Mouse (Mus musculus): ENCODE measurements around the gene Ache. TPM values are rescaled to one million over a fixed set of nuclear protein-coding genes. Genes with fewer than 3 reads are reported as not detected.

Ache gene
- polyA plus RNA-seq, 1 experiment from 2014 or later: 3.0 TPM

DNA sequence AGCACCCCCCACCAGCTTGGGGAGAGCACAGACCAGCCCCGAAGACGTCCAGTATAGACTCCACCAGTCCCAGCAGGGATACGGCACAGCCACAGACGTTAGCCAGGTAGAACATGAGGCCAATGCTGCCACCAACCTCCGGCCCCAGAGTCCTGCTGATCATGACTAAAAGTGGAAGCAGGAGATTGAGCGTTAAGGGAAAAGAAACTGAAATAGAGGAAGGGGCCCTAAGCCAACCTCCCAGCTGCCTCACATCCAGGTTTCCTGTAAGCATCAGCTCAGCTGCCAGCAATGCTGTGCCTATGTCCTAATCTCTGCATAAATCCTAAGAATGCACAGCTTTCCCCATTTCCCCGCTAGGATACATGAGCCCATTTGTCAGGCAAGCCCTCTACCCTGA is 43.6 kb downstream of the Ache start:
- 0 out of 2 replicates have a peak, but pooled peaks cover 15% of the 10 kb centered on the region for H3K36me3 ChIP-seq (ENCODE audit: insufficient read depth, low read length)
- 91% methylated on average over 7 of the region's 7 CpGs for WGBS
- H3K4me1 ChIP-seq (ENCODE audit: insufficient read depth, low read length): peaks cover 8% of the 10 kb centered on the region; the same call in 1 of the 2 replicates
- no peak overlapping the region for H3K4me3 ChIP-seq (ENCODE audit: low read length)
- no peak overlapping the region for H3K9ac ChIP-seq (replicated peaks; ENCODE audit: low read length)
- no peak overlapping the region for H3K4me2 ChIP-seq (replicated peaks; ENCODE audit: low read depth, low read length)
- H3K27ac ChIP-seq (ENCODE audit: low read length): no peak overlapping the region
- no peaks in the 10 kb centered on the region for H3K9me3 ChIP-seq (ENCODE audit: low read length)
- H3K27me3 ChIP-seq (ENCODE audit: insufficient read depth, low read length): no peaks in the 10 kb centered on the region
- ATAC-seq (ENCODE audit: low FRiP score, low TSS enrichment): no peak

DNA sequence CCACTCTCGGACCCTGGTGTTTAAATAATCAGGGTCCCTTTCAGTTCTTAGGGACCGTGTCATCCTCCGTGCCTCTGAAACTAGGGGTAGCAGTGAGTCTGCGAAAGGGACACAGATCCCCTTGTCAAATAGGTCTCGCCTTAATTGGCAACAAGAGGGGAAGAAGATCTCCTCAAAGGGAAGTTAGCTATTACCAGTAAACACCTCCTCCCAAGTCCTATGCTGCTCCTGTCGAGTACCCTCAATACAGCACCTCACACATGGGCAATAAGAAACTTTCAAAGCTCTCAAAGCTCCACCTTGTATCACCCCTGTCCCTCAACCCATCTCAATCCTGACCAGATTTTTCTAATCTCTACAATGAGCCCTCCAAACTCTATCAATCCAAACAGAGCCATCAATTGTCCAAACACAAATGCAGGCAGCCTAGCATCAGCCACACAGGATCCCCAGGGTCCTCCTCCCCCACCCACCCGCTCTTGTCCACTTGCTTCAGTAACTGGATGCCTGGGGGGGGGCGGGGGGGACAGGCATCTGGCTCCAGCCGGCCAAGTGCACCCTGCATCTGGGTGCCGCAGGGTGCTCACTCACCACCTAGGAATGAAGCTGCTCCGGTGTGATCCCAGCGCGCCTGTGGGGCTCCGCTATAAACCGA is 45.7 kb downstream of the Ache start:
- H3K27ac ChIP-seq (ENCODE audit: low read length): peak overlapping the region; percentile 69
- ATAC-seq (ENCODE audit: low FRiP score, low TSS enrichment): no peak; the same call in 1 of the 2 replicates
- H3K4me1 ChIP-seq (ENCODE audit: insufficient read depth, low read length): peaks cover 14% of the 10 kb centered on the region

GRCm38 (mm10) chr5:137333512-137334174 is 46.3 kb downstream of the Ache start, which contains the start of gene Slc12a9:
Gene Slc12a9 (minus strand): TSS chr5:137333597.
- Histone ChIP-seq H3K27me3 (ENCODE audit: insufficient read depth, low read length) (no peaks in the 10 kb centered on the region), H3K9me3 (ENCODE audit: low read length) (no peaks in the 10 kb centered on the region), H3K36me3 (ENCODE audit: insufficient read depth, low read length) (no peaks in the 10 kb centered on the region), H3K27ac (ENCODE audit: low read length) (peak within 1 kb of the TSS; percentile 69), H3K4me1 (ENCODE audit: insufficient read depth, low read length) (peaks cover 14% of the 10 kb centered on the region), H3K4me3 (ENCODE audit: low read length) (peak within 1 kb of the TSS; percentile 77), H3K9ac (replicated peaks; ENCODE audit: low read length) (peak within 1 kb of the TSS; percentile 79), H3K4me2 (replicated peaks; ENCODE audit: low read depth, low read length) (peak within 1 kb of the TSS; percentile 97)
- WGBS: under 1% methylated on average over 44 of the region's 44 CpGs
- ATAC-seq (ENCODE audit: low FRiP score, low TSS enrichment): peak; percentile 86

More for the DNA sequence above, 45.7 kb downstream of the Ache start:
- H3K27me3 ChIP-seq (ENCODE audit: insufficient read depth, low read length): no peaks in the 10 kb centered on the region
- H3K4me3 ChIP-seq (ENCODE audit: low read length): peak overlapping the region; percentile 77
- H3K9me3 ChIP-seq (ENCODE audit: low read length): no peaks in the 10 kb centered on the region
- peak overlapping the region; percentile 79 for H3K9ac ChIP-seq (replicated peaks; ENCODE audit: low read length)
- 10% methylated on average over 15 of the region's 15 CpGs for WGBS
- 0 out of 2 replicates have a peak, but pooled peaks cover 3% of the 10 kb centered on the region for H3K36me3 ChIP-seq (ENCODE audit: insufficient read depth, low read length)
- H3K4me2 ChIP-seq (replicated peaks; ENCODE audit: low read depth, low read length): peak overlapping the region; percentile 97

DNA sequence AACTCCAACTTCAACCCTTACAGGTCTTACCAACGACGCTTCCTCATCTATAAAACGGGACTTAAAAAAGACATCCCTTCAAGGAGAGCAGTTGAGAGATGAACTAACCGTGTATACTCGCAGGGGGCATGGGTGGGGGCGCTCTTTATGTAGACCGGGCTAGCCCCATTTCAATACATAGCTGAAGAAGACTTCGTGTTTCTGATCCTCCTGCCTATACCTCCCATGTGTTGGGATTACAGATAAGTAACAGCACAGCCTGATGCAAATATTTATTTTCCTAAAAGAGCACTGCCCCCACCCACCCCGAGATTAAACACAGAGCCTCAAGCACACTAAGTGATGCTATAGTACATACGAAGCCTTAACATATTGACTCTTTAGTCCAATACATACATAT is 47.0 kb downstream of the Ache start:
- peak overlapping the region; percentile 33; the same call in 1 of the 2 replicates for H3K9ac ChIP-seq (replicated peaks; ENCODE audit: low read length)
- H3K27me3 ChIP-seq (ENCODE audit: insufficient read depth, low read length): no peaks in the 10 kb centered on the region
- peak overlapping the region; percentile 77 for H3K4me3 ChIP-seq (ENCODE audit: low read length)
- peak overlapping the region; percentile 97 for H3K4me2 ChIP-seq (replicated peaks; ENCODE audit: low read depth, low read length)
- peaks cover 19% of the 10 kb centered on the region for H3K4me1 ChIP-seq (ENCODE audit: insufficient read depth, low read length)
- H3K36me3 ChIP-seq (ENCODE audit: insufficient read depth, low read length): no peaks in the 10 kb centered on the region
- no peak for ATAC-seq (ENCODE audit: low FRiP score, low TSS enrichment)
- H3K9me3 ChIP-seq (ENCODE audit: low read length): no peaks in the 10 kb centered on the region
- H3K27ac ChIP-seq (ENCODE audit: low read length): peak overlapping the region; percentile 69; the same call in 1 of the 2 replicates
- WGBS: 55% methylated on average over 10 of the region's 10 CpGs

DNA sequence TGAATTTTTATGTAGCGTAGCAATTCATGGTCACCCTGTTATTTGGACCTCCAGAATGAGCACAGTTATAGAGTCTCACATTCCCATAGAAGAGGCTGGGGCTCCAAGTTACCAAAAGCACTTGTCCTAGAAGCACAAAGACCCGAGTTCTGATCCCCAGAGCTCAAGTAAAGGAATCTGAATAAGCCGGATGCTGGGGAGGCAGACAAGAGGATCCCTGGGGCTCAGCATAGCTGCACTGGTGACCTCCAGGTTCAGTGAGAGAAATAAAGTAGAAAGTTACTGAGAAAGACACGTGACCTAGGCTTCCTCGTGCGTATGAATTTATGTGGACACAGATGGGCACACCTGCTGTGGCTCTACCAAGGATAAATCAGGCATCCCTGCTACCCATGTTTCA is 47.7 kb downstream of the Ache start:
- no peak overlapping the region for H3K4me2 ChIP-seq (replicated peaks; ENCODE audit: low read depth, low read length)
- no peak for ATAC-seq (ENCODE audit: low FRiP score, low TSS enrichment)
- H3K4me3 ChIP-seq (ENCODE audit: low read length): no peak overlapping the region
- no peaks in the 10 kb centered on the region for H3K36me3 ChIP-seq (ENCODE audit: insufficient read depth, low read length)
- peaks cover 26% of the 10 kb centered on the region for H3K4me1 ChIP-seq (ENCODE audit: insufficient read depth, low read length)
- H3K9ac ChIP-seq (replicated peaks; ENCODE audit: low read length): no peak overlapping the region
- H3K9me3 ChIP-seq (ENCODE audit: low read length): no peaks in the 10 kb centered on the region
- no peaks in the 10 kb centered on the region for H3K27me3 ChIP-seq (ENCODE audit: insufficient read depth, low read length)
- 74% methylated on average over 6 of the region's 6 CpGs for WGBS
- H3K27ac ChIP-seq (ENCODE audit: low read length): no peak overlapping the region

DNA sequence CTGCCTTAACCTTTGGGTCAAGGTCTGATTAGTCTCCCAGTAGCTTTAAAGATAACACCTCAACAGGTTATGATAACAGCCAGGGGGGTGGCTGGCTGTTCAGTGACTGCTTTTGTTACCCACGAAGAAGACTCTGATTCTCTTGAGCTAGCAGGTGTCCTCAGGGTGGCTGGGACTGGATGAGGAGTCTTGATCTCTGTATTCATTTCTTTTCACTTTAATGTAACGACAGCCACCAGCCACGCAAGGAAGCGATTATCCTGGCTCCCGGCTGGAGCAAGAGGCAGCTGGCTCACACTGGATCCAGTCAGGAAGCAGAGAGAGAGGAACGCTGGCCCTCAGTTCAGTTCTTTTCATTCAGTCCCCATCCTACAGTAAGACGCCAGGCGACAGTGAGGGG is 49.9 kb downstream of the Ache start:
- 56% methylated on average over 8 of the region's 8 CpGs for WGBS
- no peak for ATAC-seq (ENCODE audit: low FRiP score, low TSS enrichment)
- Histone ChIP-seq H3K9ac (replicated peaks; ENCODE audit: low read length) (no peak overlapping the region), H3K4me2 (replicated peaks; ENCODE audit: low read depth, low read length) (no peak overlapping the region), H3K9me3 (ENCODE audit: low read length) (no peaks in the 10 kb centered on the region), H3K27ac (ENCODE audit: low read length) (peak overlapping the region; percentile 12; the same call in 1 of the 2 replicates), H3K36me3 (ENCODE audit: insufficient read depth, low read length) (no peaks in the 10 kb centered on the region), H3K4me3 (ENCODE audit: low read length) (no peak overlapping the region), H3K27me3 (ENCODE audit: insufficient read depth, low read length) (no peaks in the 10 kb centered on the region), H3K4me1 (ENCODE audit: insufficient read depth, low read length) (peaks cover 26% of the 10 kb centered on the region)

DNA sequence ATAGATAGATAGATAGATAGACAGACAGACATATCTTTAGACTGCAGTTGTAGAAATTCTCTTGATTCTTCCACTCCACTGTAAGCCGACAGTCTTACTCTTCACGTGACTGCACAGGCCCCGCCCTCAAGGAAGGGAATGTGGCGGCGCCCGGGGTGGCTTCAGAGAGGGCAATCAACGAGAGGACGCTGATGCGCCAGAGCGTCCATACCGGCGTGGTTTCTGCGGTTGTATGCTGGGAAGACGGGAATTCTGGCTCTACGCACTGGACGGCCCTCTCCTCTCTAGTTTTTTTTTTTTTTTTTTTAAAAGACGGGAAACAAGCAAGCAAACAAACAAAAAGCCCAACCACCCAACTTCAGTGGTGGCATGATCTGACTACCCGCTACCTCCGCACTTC is 50.9 kb downstream of the Ache start:
- Histone ChIP-seq H3K4me2 (replicated peaks; ENCODE audit: low read depth, low read length) (peak overlapping the region; percentile 62), H3K27ac (ENCODE audit: low read length) (peak overlapping the region; percentile 93), H3K9me3 (ENCODE audit: low read length) (no peaks in the 10 kb centered on the region), H3K9ac (replicated peaks; ENCODE audit: low read length) (peak overlapping the region; percentile 81), H3K4me3 (ENCODE audit: low read length) (peak overlapping the region; percentile 52), H3K4me1 (ENCODE audit: insufficient read depth, low read length) (peaks cover 21% of the 10 kb centered on the region), H3K36me3 (ENCODE audit: insufficient read depth, low read length) (no peaks in the 10 kb centered on the region), H3K27me3 (ENCODE audit: insufficient read depth, low read length) (no peaks in the 10 kb centered on the region)
- ATAC-seq (ENCODE audit: low FRiP score, low TSS enrichment): peak; percentile 86
- under 1% methylated on average over 19 of the region's 19 CpGs for WGBS

- under 1% methylated on average over 11 of the region's 11 CpGs for WGBS
- H3K9ac ChIP-seq (replicated peaks; ENCODE audit: low read length): peak overlapping the region; percentile 81
- H3K4me3 ChIP-seq (ENCODE audit: low read length): peak overlapping the region; percentile 52
- no peaks in the 10 kb centered on the region for H3K27me3 ChIP-seq (ENCODE audit: insufficient read depth, low read length)
- no peaks in the 10 kb centered on the region for H3K9me3 ChIP-seq (ENCODE audit: low read length)
- H3K4me2 ChIP-seq (replicated peaks; ENCODE audit: low read depth, low read length): peak overlapping the region; percentile 62
- peak overlapping the region; percentile 93 for H3K27ac ChIP-seq (ENCODE audit: low read length)
- peak; percentile 40 for ATAC-seq (ENCODE audit: low FRiP score, low TSS enrichment)
- no peaks in the 10 kb centered on the region for H3K36me3 ChIP-seq (ENCODE audit: insufficient read depth, low read length)
- peaks cover 21% of the 10 kb centered on the region for H3K4me1 ChIP-seq (ENCODE audit: insufficient read depth, low read length)
These were observed 51.5 kb downstream of the Ache start for GRCm38 (mm10) chr5:137338663-137339289.

GRCm38 (mm10) chr5:137339290-137339979 is 52.1 kb downstream of the Ache start:
- H3K4me2 ChIP-seq (replicated peaks; ENCODE audit: low read depth, low read length): peak overlapping the region; percentile 62
- peak overlapping the region; percentile 93 for H3K27ac ChIP-seq (ENCODE audit: low read length)
- ATAC-seq (ENCODE audit: low FRiP score, low TSS enrichment): peak; percentile 58
- H3K4me1 ChIP-seq (ENCODE audit: insufficient read depth, low read length): peaks cover 21% of the 10 kb centered on the region
- H3K9ac ChIP-seq (replicated peaks; ENCODE audit: low read length): peak overlapping the region; percentile 81
- 8% methylated on average over 22 of the region's 22 CpGs for WGBS
- H3K4me3 ChIP-seq (ENCODE audit: low read length): peak overlapping the region; percentile 52
- no peaks in the 10 kb centered on the region for H3K27me3 ChIP-seq (ENCODE audit: insufficient read depth, low read length)
- H3K9me3 ChIP-seq (ENCODE audit: low read length): no peaks in the 10 kb centered on the region
- no peaks in the 10 kb centered on the region for H3K36me3 ChIP-seq (ENCODE audit: insufficient read depth, low read length)

All from kidney, embryonic 16.5 days (tissue).